Mouse (Mus musculus) midbrain, embryonic 13.5 days (tissue): ENCODE measurements around the gene Csnk1g2. TPM values are rescaled to one million over a fixed set of nuclear protein-coding genes. Genes with fewer than 3 reads are reported as not detected.

Source experiments
- ATAC-seq: fragments of 200-750 bp; cut with Nextera tagmentation; 2 replicates; pipeline ENCODE4 v1.8.0; 2017; ENCODE audit warnings: mild to moderate bottlenecking, moderate TSS enrichment, moderate library complexity
- H3K27ac ChIP-seq: fragments of 300-500 bp; sonication (generic); 2 replicates; pipeline ENCODE4 v1.5.1; 2015; ENCODE audit warnings: inconsistent platforms, mild to moderate bottlenecking, moderate library complexity
- H3K27me3 ChIP-seq: fragments of 300-500 bp; sonication (generic); 2 replicates; pipeline ENCODE4 v1.6.1; 2015; ENCODE audit warnings: mild to moderate bottlenecking, inconsistent platforms
- H3K36me3 ChIP-seq: fragments of 300-500 bp; sonication (generic); 2 replicates; pipeline ENCODE4 v1.6.1; 2015; ENCODE audit warnings: mild to moderate bottlenecking, inconsistent platforms
- H3K4me1 ChIP-seq: fragments of 300-500 bp; sonication (generic); replicated peaks from 2 replicates; pipeline ENCODE4 v1.6.1; 2015; ENCODE audit warnings: inconsistent platforms
- H3K4me2 ChIP-seq: fragments of 300-500 bp; sonication (generic); replicated peaks from 2 replicates; pipeline ENCODE4 v1.6.1; 2015; ENCODE audit warnings: moderate library complexity, mild to moderate bottlenecking, inconsistent platforms
- H3K4me3 ChIP-seq: fragments of 300-500 bp; sonication (generic); replicated peaks from 2 replicates; pipeline ENCODE4 v1.5.1; 2015; ENCODE audit warnings: mild to moderate bottlenecking, inconsistent platforms
- H3K9ac ChIP-seq: fragments of 300-500 bp; sonication (generic); replicated peaks from 2 replicates; pipeline ENCODE4 v1.6.1; 2015; ENCODE audit warnings: mild to moderate bottlenecking, inconsistent platforms
- H3K9me3 ChIP-seq: fragments of 300-500 bp; sonication (generic); 2 replicates; pipeline ENCODE4 v1.6.1; 2016; ENCODE audit warnings: mild to moderate bottlenecking, inconsistent platforms
- WGBS: fragments of 180-500 bp; shearing (Covaris S2); methylation state at CpG from one replicate; pipeline ENCODE4 v1.1.7; 2015; 5-methylcytosine and 5-hydroxymethylcytosine counted together
- polyA plus RNA-seq: library from polyadenylated mRNA; unstranded; fragments of >200 nt; fragmentation: Nextera tagmentation; extraction: Ambion mirVana; gene quantifications from 2 replicates; pipeline ENCODE4 v1.2.1, GENCODE M21; 2015

The Csnk1g2 gene
- 73.8 and 115 TPM in 2 replicates for polyA plus RNA-seq

DNA sequence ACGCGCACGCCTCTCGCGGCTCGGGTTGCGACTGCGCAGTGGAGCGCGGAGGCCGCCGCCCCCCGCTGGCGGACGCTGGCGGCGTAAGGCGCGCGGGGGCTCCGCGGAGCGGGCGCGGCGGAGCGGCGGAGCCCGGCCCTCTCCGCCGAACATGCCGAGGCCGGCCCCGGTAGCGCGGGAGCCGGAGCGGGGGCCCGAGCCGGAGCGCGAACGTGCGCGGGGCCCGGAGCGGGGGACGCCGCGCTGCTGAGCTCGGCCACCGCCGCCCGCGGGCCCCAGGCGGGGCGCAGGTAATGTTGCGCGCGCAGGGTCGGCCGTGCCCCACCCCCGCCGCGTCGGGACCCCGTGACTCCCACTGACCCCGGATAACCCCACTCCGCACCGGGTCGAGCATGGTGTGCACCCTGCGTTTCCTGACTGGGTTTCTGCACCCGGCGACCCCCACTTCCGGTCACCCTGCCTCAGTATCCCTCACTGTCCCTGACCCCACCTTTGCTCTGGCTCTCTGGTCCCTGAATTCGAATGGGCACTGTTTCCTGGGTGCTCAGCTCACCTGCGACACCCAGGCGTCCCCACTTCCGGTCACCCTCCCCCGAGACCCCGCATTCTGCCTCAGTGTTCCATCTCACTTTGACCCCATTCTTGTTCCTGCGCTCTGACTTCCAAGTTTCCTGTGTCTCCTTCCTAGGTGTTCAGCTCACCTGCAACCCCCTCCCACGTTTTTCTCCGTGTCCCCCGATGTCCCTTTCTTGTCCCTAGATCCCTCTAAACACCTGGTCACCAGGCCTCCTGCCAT is at the start of gene Csnk1g2:
Csnk1g2 (plus strand) TSS at position 178 of the 796 bp plus-strand sequence.
- under 1% methylated on average over 83 of the region's 85 CpGs for WGBS

DNA sequence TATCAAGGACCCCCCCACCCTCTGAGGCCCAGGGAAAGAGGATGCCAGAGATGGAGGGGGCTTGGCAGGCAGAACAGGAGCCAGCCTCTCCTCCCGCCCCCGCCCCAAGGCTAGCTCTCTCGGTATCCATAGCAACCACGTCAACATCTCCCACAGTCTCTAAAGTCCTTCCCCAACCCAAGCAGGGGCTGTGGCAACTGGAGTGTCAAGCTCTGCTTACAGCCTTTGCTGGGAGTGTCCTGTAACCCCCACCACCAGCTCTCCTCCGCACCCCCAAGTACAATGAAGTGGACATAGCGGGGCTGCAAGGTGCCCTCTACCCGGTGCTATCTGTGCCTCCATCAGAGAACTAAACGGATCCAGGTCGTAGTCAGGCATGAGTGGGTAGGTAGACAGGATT is 48.7 kb upstream of the Csnk1g2 start:
- no peaks in the 10 kb centered on the region for H3K36me3 ChIP-seq
- peak overlapping the region; percentile 51 for H3K9ac ChIP-seq
- H3K4me3 ChIP-seq, result no peak overlapping the region
- 53% methylated on average over 9 of the region's 9 CpGs for WGBS
- no peak overlapping the region for H3K27ac ChIP-seq
- H3K4me1 ChIP-seq, result peaks cover 76% of the 10 kb centered on the region
- 0 out of 2 replicates have a peak overlapping the region, but pooled peaks have one; percentile 12 for H3K4me2 ChIP-seq
- H3K9me3 ChIP-seq, result no peaks in the 10 kb centered on the region
- H3K27me3 ChIP-seq, result no peaks in the 10 kb centered on the region
- ATAC-seq, result no peak

More for the DNA sequence above, at the start of gene Csnk1g2:
- H3K27ac ChIP-seq, result peak within 1 kb of the TSS; percentile 96
- no peaks in the 10 kb centered on the region for H3K9me3 ChIP-seq
- no peaks in the 10 kb centered on the region for H3K27me3 ChIP-seq
- H3K4me2 ChIP-seq, result peak within 1 kb of the TSS; percentile 99
- peak within 1 kb of the TSS; percentile 92 for H3K9ac ChIP-seq
- H3K4me3 ChIP-seq, result peak within 1 kb of the TSS; percentile 83
- no peaks in the 10 kb centered on the region; the same call in 1 of the 2 replicates for H3K36me3 ChIP-seq
- ATAC-seq, result peak; percentile 25
- H3K4me1 ChIP-seq, result peaks cover 43% of the 10 kb centered on the region

DNA sequence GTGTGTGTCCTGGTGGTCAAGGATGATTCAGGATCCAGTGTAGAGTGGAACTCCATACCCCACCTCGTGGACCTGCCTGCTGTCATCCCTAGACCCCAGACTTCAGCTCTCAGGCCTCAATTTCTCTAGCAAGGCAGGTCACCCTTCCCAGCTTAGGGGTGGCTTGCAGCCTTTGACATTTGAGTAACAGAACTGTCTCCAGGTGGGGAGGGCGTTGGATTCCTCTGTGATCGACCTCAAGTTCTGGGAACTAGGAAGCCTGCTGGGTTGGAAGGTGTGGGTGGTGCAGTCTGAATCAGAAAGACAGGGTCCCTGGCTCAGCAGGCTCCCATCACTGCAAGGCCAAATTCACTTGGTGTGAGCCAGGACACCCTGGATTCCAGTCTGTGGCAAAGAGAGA is 47.7 kb upstream of the Csnk1g2 start:
- H3K4me3 ChIP-seq, result 0 out of 2 replicates have a peak overlapping the region, but pooled peaks have one; percentile 75
- H3K27me3 ChIP-seq, result no peaks in the 10 kb centered on the region
- H3K4me1 ChIP-seq, result peaks cover 74% of the 10 kb centered on the region
- peak overlapping the region; percentile 84; the same call in 1 of the 2 replicates for H3K9ac ChIP-seq
- H3K27ac ChIP-seq, result no peak overlapping the region
- no peaks in the 10 kb centered on the region for H3K36me3 ChIP-seq
- ATAC-seq, result no peak
- 74% methylated on average over 3 of the region's 3 CpGs for WGBS
- H3K4me2 ChIP-seq, result 0 out of 2 replicates have a peak overlapping the region, but pooled peaks have one; percentile 95
- H3K9me3 ChIP-seq, result no peaks in the 10 kb centered on the region

DNA sequence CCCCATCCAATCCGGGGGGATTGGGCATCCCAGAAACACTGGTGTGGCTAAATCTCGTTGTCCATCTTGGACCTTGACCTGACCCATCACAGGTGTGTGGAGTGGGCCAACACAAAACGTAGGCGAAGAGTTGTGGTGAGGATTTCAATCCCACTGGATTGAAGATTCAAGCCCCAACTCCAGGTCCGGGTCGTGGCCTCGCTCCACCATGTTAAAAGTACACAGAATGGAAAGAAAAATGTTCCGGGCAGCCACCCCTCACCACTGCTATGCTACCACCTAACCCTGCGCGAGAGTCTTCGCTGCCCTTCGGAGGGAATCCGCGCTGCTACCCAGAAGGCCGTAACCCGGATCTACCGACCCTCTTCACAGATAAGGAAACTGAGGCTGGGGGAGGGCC is 46.7 kb upstream of the Csnk1g2 start:
- Histone ChIP-seq H3K4me3 (peak overlapping the region; percentile 75), H3K4me1 (peaks cover 65% of the 10 kb centered on the region), H3K4me2 (peak overlapping the region; percentile 95), H3K36me3 (no peaks in the 10 kb centered on the region), H3K27me3 (no peaks in the 10 kb centered on the region), H3K9ac (peak overlapping the region; percentile 84), H3K9me3 (no peaks in the 10 kb centered on the region), H3K27ac (no peak overlapping the region)
- ATAC-seq, result no peak
- 15% methylated on average over 17 of the region's 17 CpGs for WGBS

DNA sequence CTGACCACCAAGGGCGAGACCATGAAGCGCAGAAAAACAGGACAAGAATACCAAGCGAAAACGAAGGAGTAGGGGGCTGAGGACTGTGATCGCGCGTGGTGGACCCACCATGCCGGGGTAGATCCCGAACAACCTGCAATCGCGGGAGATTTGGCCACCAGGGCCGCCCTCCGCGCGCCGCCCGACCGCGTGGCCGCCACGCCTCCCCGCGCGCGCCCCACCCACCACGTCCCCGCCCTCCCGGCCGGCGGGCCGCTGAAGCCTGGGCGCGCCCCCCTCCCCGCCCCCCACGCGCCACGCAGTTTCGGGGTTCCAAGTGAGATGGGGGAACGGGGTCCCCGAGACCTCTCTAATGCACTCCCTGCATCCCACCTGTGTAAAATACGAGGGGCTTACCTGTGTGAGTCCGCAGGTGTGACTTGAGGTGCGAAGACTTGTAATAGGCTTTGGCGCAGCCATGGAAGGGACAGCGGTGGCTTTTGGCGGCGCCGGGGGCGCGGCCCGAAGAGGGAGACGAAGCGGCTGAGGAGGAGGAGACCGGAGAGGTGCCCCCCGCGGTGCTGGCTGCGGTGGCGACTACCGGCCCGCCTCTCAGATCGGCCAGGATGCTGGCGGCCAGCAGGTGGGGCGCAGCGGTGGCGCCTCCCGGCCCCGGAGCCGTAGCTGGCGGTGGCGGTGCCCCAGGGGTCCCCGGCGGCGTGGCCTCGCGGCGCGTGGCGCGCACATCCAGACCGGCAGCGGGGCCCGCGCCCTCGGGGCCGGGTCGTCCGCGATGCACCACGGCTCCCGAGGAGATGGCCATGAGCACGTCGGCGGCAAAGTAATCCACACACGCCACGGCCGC is 46.1 kb upstream of the Csnk1g2 start:
- Histone ChIP-seq H3K36me3 (no peaks in the 10 kb centered on the region), H3K4me2 (peak overlapping the region; percentile 95), H3K27me3 (no peaks in the 10 kb centered on the region), H3K27ac (peak overlapping the region; percentile 82), H3K9me3 (no peaks in the 10 kb centered on the region), H3K9ac (peak overlapping the region; percentile 84), H3K4me3 (peak overlapping the region; percentile 75), H3K4me1 (peaks cover 58% of the 10 kb centered on the region)
- no peak; the same call in 1 of the 2 replicates for ATAC-seq
- under 1% methylated on average over 89 of the region's 96 CpGs for WGBS

DNA sequence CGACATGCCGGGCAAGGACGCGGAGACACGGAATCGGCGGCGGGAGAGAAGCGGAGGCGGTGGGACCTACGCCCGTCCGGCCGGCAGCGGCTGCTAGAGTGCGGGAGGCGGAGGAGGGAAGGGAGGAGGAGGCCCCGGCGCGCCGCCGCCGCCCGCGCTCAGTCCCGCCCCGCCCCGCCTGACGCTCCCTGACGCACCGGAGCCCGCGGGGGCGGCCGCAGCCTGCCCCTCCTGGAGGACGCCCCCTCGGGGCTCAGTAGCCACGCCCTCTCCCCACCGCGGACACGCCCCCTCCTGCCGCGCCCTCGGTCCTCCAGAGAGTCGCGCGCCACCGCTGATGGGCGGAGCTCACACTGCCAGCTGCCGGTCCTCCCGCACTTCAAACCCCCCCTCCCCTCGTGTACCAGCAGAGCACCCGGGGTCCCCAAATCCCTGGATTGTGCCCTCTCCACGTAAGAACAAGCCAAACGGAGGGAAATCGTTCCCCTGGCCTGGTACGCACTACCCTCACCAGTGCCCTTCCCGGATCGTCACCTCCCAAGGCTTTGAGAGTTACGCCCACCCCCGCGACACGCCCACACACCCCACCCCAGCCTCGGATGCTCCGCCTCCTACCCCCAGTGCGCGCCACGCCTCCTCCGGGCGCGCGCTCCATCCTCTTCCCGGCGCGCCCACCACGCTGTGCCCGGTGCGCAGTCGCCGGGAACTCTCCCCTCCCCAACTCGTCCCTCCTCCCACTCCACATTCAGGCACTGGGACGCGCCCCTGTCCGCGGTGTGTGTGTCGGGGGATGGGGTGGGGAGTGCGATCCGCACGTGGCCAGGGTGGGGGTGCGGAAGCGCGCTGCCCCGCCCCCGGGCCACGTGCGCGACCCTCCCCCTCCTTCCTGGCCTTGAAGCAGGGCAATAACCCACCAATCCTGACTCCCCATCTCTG is 45.2 kb upstream of the Csnk1g2 start, which contains the start of gene Klf16:
Klf16 (minus strand) TSS at position 127 of the 936 bp plus-strand sequence.
- ATAC-seq, result peak; percentile 76
- Histone ChIP-seq H3K4me2 (peak within 1 kb of the TSS; percentile 95), H3K27me3 (no peaks in the 10 kb centered on the region), H3K9ac (peak within 1 kb of the TSS; percentile 84), H3K4me3 (peak within 1 kb of the TSS; percentile 75), H3K27ac (peak within 1 kb of the TSS; percentile 82), H3K9me3 (no peaks in the 10 kb centered on the region), H3K4me1 (peaks cover 53% of the 10 kb centered on the region), H3K36me3 (0 out of 2 replicates have a peak, but pooled peaks cover under 1% of the 10 kb centered on the region)
- WGBS, result under 1% methylated on average over 89 of the region's 97 CpGs

DNA sequence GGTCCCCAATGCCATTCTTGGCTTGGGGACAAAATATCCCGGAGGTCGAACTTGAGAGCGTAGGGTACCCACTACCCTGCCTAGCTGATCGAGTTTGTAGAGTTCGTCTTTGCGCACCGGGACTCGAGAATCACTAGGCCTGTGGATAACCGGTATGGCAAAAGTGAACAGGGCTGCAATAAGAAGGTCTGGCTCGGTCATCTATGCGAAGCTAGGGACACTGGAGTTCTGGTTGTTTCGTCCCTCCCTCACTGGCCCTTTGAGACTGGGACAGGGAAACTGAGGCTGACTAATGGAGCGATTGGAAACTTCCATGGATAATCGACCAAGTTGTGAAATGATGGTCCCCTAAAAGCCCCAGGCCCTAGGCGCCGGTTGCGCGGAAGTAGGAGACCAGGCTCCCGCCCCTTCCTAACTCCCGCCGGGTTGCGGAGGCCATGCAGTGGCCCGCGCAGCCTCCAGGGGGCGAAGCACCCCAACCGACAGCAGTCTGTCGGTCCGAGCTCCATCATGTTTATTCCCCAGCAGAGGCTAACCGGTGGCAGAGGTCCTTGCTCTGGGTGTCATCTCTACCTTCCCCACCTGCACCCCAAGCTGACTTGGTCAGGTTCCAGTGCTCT is 44.4 kb upstream of the Csnk1g2 start:
- under 1% methylated on average over 29 of the region's 29 CpGs for WGBS
- Histone ChIP-seq H3K27ac (peak overlapping the region; percentile 82), H3K9ac (peak overlapping the region; percentile 84), H3K36me3 (peaks cover 4% of the 10 kb centered on the region; the same call in 1 of the 2 replicates), H3K27me3 (no peaks in the 10 kb centered on the region), H3K4me3 (peak overlapping the region; percentile 75), H3K4me1 (peaks cover 51% of the 10 kb centered on the region), H3K9me3 (no peaks in the 10 kb centered on the region), H3K4me2 (peak overlapping the region; percentile 95)
- peak; percentile 41 for ATAC-seq

DNA sequence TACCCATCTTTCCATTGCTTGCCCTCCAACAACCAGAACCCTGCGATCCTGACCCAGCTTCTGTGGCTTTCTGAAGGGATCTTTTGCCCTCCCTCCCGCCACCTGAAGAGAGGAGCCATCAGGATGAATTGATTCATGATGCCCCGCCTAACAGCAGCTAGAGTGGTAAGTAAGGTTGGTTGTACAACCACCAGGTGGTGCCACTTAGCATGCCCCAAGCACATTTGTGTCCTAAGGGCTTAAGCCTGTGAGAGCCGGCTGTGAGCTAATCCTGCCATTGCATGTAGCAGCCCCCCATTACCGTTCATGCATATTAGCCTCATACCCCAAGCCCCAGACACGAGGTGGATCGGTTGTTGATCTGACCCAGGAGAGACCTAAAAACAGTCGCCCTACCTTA is 43.7 kb upstream of the Csnk1g2 start:
- Histone ChIP-seq H3K9me3 (no peaks in the 10 kb centered on the region), H3K4me2 (peak overlapping the region; percentile 95; the same call in 1 of the 2 replicates), H3K9ac (no peak overlapping the region), H3K27me3 (no peaks in the 10 kb centered on the region), H3K36me3 (peaks cover 11% of the 10 kb centered on the region), H3K4me3 (no peak overlapping the region), H3K4me1 (peaks cover 44% of the 10 kb centered on the region), H3K27ac (no peak overlapping the region)
- no peak for ATAC-seq
- 5% methylated on average over 8 of the region's 8 CpGs for WGBS

DNA sequence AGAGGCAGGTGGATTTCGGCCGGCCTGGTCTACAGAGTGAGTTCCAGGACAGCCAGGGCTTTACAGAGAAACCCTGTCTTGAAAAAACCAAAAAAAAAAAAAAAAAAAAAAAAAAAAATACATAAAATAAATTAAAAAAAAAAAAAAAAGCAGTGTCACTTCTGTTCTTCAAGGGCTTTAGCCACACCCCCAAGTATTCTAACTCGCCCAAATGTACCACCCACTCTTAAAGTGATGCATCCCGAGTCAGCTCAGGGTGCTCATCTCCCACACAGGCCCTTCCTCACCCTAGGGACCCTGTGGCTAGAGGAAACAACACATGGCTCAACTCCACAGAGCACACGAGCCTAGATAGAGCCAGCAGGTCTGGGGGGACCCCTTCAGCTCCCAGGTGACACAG is 39.6 kb upstream of the Csnk1g2 start:
- ATAC-seq, result no peak
- Histone ChIP-seq H3K9me3 (no peaks in the 10 kb centered on the region), H3K4me2 (no peak overlapping the region), H3K27ac (no peak overlapping the region), H3K9ac (no peak overlapping the region), H3K27me3 (no peaks in the 10 kb centered on the region), H3K4me3 (no peak overlapping the region), H3K4me1 (peaks cover 30% of the 10 kb centered on the region), H3K36me3 (peaks cover 38% of the 10 kb centered on the region)
- WGBS, result 90% methylated on average over 5 of the region's 5 CpGs

DNA sequence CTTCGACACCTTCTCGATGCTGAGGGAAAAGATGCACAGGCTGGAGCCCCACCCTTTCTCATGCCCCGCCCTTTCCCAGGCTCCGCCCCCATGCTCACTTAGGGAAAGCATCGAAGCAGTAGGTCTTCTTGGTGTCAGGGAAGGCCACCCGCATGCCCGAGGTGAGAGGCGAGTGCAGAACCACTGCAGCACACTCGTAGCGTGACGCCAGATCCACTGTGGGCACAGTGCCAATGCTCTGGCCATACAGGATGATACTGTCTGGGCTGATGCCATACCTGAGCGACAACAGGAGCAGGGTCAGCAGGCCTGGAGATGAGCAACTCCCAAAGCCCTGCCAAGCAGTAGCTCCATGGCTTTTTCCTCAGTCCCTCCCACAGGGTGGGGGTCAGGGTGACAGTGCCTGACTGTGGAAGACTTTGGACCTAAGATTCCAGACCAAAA is 38.6 kb upstream of the Csnk1g2 start:
- Histone ChIP-seq H3K9ac (no peak overlapping the region), H3K4me3 (no peak overlapping the region), H3K4me2 (no peak overlapping the region), H3K27ac (no peak overlapping the region), H3K27me3 (no peaks in the 10 kb centered on the region), H3K4me1 (peaks cover 30% of the 10 kb centered on the region), H3K9me3 (no peaks in the 10 kb centered on the region), H3K36me3 (peaks cover 38% of the 10 kb centered on the region)
- WGBS, result 72% methylated on average over 12 of the region's 12 CpGs
- ATAC-seq, result no peak
